Mouse (Mus musculus): ENCODE measurements around the gene 4933417A18Rik.
"Not testable (repeated sequence)": the region's sequence is repeated elsewhere in the genome, so short reads cannot be mapped to it uniquely, and the experiment has no call there.

The 4933417A18Rik gene

DNA sequence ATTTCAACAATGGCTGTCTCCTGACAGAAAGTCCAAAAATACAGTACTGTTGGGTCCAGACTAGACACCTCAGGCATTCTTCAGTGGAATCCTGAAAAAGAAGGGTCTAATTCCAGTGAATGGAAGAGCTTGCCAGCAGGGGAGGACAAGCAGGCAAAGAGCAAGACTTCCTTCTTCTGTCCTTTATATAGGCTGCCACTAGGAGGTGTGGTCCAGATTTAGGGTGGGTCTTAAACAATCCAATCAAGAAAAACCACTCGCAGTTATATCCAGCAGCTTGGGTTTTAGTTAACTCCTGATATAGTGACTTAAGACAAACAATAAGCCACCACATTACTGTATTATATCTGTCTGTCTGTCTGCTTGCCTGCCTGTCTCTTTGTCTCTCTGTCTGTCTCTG lies 49.6 kb downstream of the 4933417A18Rik start:
- DNase-seq (ENCODE audit: low read depth, low spot score): no peak

DNA sequence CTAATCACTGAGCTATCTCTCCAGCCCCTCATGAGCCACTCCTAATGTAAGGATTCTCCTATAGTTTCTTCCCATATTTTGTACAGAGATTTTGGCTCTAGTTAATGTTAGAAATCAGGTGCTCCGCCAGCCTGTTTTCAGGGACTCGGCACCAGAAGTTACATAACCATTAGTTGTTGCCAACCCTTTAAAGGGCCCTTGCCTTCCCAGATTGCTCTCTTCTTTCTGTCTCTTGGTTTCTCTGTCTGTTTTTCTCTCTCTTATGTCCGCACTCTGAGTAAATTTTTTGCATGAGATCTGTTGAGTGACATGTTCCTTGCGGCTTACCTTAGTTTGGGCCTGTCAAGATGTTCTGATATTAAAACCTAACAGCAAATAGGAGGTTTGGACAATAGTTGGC lies 51.9 kb downstream of the 4933417A18Rik start:
- no peak for DNase-seq (ENCODE audit: low read depth, low spot score)

DNA sequence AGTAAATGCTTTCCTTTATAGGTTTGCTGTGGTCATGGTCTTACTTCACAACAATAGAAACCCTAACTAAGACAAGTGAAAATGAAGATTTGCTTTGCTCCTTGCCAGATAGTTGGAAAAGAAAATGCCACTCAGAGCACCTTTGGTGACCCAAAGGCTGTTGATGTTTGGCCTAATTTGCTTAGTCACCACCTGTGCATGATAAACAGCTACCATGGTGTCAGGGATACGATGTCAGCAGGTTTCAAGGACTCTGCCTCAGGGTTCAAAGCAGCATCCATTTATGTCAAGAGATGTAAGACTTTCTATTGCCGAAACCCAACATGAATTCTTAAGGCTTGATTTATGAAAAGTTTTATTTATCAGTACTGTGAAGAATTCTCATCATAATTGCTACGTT lies 53.2 kb downstream of the 4933417A18Rik start:
- DNase-seq (ENCODE audit: low read depth, low spot score): no peak

DNA sequence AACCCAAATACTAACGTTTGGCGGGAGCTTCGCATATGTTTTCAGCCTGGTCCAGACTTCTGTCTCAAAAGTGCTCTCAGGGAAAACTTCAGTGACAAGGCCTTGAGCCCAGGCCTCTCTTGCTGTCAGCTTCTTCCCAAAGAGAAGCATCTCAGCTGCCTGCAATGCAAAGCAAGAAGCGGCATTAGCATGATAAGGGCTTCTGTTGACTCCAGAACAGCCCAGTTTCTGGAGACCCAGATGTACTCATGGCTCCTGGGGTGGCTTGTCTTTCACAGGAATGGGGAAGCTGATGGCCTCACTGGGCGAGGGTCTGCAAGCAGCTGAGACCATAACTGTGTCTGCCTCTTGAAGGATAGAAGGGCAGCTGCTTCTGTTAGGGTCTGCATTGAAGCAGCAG lies 54.4 kb downstream of the 4933417A18Rik start:
- not testable (repeated sequence) for DNase-seq (ENCODE audit: low read depth, low spot score)

DNA sequence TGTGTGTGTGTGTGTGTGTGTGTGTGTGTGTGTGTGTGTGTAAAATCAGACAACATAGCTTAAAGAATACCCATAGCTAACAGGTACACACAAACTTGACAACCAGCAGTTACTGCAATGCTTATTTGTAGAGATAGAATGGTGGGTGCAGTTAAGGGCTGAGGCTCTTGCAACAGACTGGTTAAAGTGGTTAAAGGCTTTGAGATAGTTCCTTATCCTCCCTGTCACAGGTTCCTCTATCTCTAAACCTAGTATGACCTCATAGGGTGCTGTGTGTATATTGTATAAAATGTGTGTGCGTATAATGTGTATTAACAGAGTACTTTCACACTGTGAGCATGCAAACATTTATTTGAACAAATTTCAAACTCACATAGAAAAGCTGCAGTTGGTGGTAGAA lies 59.3 kb downstream of the 4933417A18Rik start:
- not testable (repeated sequence) for DNase-seq (ENCODE audit: low read depth, low spot score)

DNA sequence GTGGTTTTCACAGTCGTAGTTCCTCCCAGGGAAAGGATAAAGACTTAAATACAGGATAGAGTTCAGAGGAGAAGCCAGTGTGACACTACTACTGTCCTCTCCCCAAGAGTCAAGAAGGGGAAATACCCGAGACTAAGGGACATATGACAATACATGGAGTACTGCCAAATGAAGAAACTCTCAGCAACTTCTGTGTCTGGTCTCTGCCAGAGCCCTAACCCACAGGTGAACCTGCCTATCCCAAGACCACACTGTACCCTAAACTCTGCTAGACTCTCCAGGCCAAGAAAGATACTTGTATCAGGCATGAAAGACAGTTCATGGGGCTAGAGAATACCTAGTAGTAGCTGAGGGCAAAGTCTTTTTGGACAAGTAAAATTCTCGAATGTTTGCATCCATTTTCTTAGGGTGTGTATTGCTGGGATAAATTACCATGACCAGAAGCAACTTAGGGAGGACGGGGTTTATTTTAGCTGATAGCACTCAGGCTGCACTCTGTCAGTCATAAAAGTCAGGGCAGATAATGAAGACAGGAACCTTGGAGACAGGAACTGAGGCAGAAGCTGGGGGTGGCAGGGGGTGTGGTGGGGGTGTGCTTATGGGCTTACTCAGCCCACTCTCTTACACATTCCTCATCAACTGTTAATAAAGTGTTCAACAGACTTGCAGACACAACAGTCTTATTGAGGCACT lies 67.5 kb downstream of the 4933417A18Rik start:
- no peak for DNase-seq (ENCODE audit: low read depth, low spot score)

DNA sequence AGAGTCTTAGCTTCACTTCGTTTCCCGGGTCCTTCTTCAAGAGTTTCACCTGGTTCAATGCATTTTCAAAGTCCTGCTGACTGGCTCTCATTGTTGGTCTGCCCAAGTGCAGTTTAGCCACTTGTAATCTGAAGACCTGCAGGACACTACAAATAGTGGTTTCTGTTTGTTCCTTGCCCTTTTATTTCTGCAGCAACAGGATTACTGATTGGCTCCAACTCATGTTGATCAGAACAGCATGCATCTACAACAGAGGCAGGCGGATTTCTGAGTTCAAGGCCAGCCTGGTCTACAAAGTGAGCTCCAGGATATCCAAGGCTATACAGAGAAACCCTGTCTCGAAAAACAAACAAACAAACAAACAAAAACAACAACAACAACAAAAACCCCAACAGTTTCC lies 68.9 kb downstream of the 4933417A18Rik start:
- no peak for DNase-seq (ENCODE audit: low read depth, low spot score)

DNA sequence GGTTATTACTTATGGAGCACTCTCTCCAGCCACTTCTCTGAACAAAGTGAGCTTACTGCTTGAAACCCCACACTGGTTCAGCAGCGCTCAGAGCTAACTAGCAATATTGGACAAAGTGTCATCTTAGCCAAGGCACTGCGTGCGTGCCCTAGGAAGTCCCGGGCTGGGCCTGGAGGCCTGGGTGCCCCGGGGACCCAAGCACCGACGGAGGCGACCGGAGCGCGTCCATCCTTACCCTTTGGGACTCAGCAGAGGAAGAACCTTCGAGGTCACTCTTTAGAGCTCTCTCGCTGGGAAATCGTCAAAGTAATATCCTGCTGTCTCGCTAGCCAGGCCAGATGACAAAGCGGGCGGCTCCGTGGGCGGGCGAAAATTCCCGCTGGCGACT lies 69.4 kb downstream of the 4933417A18Rik start:
- DNase-seq (ENCODE audit: low read depth, low spot score): no peak

DNA sequence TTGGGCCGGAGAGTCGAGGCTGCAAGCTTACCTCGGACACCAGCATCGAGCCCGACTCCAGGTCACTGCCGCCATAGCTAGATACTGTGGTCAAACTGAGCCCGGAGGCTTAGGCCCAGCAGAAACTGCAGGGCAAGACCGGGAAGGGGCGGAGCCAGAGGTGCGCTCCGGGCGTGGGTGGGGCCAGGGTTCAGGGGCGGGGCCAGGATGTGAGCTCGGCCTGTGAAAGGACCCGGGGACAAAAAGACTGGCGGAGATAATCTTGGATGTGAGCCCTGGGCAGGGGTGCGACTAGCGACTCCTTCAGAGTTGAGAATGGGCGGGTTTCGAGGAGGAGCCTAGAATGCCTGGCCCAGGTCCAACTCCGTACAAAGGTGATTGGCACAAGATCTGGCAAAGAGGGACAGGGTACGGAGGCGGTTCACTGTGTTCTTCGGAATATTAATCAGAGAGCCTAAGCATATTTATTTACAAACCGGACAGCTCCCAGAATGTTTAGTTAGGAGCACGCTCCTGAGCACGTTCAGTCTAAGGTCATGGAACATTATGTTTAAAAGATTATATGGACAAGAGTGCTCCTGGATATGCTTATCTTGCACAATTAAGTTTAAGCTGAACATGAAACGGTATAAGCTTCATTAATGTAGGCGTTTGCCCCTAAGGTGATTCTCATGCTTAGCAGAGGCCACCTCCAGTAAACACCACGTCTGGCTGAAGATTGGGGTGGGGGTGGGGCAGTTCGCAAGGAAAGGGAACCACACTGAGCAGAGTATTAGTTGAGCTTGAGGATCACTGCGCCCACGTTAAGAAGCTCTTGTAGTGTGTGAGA lies 70.0 kb downstream of the 4933417A18Rik start:
- DNase-seq (ENCODE audit: low read depth, low spot score): peak; percentile 89

DNA sequence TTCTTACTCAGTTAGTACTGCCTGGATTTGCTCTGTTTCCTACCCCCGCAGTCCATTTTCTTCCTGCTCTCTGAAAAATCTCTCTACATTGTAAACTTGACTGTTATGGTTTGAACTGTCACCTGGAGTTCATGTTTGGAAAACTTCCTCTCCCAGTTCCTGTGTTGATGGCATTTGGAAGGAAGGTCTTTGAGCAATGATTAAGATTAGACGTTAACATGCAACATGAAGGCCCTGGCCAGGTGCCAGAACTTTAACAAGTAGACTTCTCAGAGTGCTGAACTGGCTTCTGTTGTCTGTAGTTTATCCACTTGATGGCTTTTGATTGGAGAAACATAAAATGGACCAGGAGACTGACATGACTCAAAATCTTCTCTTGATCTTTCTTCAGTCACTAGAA lies 71.7 kb downstream of the 4933417A18Rik start:
- no peak for DNase-seq (ENCODE audit: low read depth, low spot score)

Data from retina, postnatal 7 days (tissue).